Mouse (Mus musculus) natural killer cell, adult 2 months (primary cell): ENCODE results near the gene Fam104a.

ENCODE experiments used
- DNase-seq, 2 experiments: peaks; one replicate each; pipeline ENCODE4 v3.0.0; 2022; ENCODE audit warnings: low spot score in 2 of 2

Gene Fam104a

DNA sequence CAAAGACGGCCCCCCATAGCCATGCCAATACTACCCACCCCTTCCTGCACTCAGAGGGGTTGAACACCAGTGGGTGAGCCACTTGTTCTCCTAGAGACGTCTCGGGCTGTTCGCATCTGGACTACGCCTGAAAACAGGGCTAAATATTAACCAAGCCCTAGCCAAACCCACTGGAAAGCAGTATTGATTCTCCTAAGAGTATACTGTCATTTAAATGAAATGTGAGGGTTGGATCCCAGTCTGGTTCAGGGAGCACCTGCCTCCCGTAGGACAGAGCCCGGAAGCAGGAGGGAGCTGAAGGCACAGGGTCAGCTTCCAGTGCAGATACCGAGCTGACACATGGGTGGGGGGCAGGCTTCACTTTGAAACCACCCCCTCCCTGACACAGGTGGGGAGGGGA is 52.1 kb downstream of the Fam104a start:
- no peak for DNase-seq

- no peak for DNase-seq
Measured at GRCm38 (mm10) chr11:113631302-113631701, 52.7 kb downstream of the Fam104a start.

- no peak for DNase-seq
Measured at GRCm38 (mm10) chr11:113630642-113631041, 53.3 kb downstream of the Fam104a start.

DNA sequence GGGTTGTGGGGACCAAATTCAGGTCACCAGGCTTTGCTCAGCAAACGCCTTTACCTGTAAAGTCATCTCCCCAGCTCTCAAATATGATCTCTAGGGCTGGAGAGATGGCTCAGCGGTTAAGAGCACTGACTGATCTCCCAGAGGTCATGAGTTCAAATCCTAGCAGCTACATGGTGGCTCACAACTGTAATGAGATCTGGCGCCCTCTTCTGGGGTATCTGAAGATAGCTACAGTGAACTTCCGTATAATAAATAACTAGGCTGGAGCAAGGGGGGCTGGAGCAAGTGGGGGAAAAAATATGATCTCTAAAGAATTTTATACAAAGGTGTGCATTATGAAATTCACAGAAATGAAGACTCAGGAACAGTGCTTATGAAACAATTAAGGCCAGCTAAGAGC is 56.2 kb downstream of the Fam104a start:
- no peak for DNase-seq

- no peak for DNase-seq
Measured at GRCm38 (mm10) chr11:113625437-113625836, 58.5 kb downstream of the Fam104a start.

GRCm38 (mm10) chr11:113622028-113622427 is 61.9 kb downstream of the Fam104a start:
- DNase-seq = no peak

- no peak for DNase-seq
Measured at GRCm38 (mm10) chr11:113621001-113621400, 63.0 kb downstream of the Fam104a start.

DNA sequence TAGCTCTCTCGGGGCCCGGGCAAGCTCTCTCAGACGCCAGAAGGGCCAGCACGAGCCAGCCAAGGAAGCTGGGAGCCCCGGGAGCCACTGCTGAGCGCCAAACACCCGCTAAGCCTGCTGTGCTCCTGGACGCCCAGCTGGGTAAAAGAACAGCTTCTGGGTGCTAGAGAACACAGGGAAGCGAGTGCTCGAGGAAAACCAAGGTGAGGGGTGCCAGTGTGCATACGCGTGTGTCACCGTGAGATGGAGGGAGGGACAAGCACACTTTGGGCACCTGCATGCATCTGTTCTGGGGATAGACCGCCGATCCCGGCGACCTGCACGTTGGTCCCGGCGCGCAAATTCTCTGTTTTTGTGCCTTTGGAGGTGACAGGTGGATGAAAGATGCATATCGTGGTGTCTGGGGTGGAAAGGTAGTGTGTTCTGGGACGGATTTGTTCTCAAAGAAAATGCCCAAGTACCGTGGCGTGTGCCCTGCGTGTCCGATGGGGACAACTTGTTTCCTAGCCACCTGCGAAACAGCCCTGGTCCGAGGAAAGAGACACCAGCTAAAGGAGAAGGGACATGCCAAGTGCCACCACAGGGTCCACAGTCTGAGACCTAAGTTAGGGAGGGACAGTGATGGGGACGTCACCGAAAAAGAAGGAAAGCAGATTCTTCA is 64.4 kb downstream of the Fam104a start:
- DNase-seq = no peak

DNA sequence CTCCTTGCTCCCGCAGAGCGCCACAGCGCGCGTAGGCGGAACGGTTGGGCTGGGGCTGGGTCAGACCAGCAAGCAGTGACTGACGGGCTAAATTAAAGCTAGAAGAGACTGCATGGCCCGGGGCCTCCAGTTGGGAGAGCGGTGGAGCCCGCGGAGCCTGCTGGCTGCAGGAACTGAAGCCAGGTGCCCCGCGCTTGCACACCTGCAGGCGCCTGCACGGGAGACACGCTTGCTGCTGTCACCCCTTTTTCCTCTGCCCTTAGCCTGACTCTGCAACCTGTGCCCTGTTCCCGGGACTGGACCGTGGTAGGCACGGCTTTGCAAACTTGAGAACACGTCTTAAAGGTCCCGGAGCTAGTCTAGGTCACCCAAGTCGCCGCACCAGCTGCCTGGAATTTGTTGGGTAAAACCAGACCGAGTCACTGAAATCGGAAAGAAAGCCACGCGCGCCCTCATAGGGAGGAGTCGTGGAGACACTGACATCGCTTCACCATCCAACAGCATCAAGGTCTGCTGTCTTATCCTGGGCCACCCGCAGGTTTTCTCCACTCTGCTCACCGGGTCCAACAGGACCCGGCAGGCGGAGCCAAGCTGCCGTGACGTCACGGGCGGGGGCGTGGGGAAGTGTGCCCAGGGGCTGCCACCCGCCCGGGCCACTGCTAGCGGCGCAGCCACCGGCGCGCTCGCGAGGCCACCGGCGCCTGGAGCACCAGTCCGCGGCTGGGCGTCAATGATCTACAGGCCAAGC is 65.1 kb downstream of the Fam104a start, which contains the start of gene Sstr2:
Sstr2 (plus strand) TSS at position 671 of the 748 bp plus-strand sequence.
- peak; percentile 42 to 73 for DNase-seq

GRCm38 (mm10) chr11:113618303-113618671 is 65.7 kb downstream of the Fam104a start:
- no peak for DNase-seq

DNA sequence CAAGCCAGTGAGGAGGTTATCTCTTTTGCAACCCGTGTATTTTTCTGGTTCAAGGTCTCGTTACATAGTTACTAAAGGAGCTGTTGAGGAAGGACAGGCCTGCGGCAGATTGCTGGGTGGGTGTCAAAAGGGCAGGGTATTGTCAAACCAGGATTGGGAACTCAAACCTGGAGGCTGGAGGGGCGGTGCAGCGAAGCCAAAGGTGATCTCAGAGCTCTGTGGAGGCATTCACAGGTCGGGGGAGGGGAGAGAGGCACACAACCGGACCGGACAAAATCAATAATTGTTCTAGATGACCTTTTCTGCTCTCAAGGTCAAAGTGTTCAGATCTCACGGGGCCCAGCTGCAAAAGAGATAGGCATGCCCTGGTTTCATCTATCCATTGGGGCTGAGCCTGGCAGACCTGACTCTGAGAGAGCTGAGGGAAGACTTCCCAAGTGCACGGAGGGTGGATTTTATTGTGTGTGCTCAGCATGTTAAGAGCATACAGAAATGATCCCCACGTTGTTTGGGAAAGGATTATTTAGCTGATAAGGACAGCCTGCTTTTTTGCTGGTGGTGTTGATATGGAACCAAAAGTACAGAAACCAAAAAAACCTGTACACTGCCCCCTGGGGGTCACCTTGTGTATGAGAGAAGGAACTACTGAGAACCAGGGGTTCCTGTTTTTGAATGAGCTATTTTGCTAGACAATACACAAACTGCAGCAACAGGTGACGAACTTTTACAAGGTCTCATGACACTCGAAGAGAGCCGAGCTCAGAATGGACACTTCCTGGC is 66.6 kb downstream of the Fam104a start:
- peak; percentile 47 to 85 for DNase-seq

GRCm38 (mm10) chr11:113614476-113614875 is 69.5 kb downstream of the Fam104a start:
- DNase-seq = no peak

DNA sequence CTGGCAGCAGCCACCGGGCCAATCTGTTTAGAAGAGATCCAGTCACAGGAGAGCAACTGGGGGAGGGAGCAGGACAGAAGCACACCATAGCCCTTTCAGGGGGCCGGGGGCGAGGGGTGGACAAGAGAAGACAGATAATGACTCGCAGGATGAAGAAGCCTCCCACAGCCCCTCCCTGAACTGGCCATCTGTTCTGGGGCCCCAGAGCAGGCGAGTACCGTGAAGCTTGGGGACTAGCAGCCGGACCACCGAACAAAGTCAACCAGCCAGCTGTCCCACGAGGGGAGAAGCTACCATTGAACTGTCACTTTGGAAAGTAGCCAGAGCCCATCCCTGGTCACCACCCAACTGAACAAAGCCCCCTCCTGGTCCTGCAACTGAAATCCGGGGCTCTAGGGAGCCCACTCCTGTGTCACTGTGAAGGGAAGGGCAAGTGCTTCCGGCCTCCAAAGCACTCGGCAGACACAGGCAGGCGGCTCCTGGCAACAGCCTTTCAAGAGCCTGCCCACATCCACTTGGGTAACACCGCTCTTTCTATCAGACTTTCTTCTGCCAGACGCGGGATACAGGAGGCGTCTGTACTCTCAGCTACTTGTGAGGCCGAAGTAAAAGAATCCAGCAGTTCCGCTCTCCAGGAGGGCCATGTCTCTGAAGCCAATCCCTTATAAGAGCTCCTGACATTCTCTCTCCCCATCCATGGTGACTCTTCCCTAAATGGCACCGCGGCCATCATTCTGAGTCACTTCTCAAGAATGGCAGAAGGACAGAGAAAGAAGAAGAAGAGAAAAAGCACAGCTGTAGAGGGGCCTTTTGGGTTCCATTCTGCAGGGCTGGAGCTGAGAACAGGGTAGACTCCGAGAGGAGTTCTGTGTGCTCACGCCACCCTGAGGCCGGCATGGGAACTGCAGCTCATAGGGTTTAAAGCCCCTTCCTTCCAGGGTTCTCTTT is 72.0 kb downstream of the Fam104a start:
- peak; percentile 8 to 51 for DNase-seq
